Mouse (Mus musculus) adrenal gland, postnatal 25 days (tissue): ENCODE measurements around the gene Otub2. TPM values are rescaled to one million over a fixed set of nuclear protein-coding genes. Genes with fewer than 3 reads are reported as not detected.

Experiments used
- DNase-seq: peaks from one replicate; pipeline ENCODE4 v3.0.0; 2021; ENCODE audit warnings: mixed read lengths
- long read RNA-seq: library from polyadenylated mRNA; stranded (forward); transcript quantifications from one replicate; pipeline ENCODE4 v2.0.0, GENCODE M21; 2021
- total RNA-seq: library from RNA; stranded (reverse); gene quantifications from 2 replicates; pipeline ENCODE4 v1.2.3, GENCODE M21; 2021

The Otub2 gene
- 3.5 and 3.9 TPM in 2 replicates for total RNA-seq
- long read RNA-seq, partial matches to known transcripts = 0 of 4 reads
- long read RNA-seq, other reads (novel, unspliced or antisense) = 0 of 4 reads

DNA sequence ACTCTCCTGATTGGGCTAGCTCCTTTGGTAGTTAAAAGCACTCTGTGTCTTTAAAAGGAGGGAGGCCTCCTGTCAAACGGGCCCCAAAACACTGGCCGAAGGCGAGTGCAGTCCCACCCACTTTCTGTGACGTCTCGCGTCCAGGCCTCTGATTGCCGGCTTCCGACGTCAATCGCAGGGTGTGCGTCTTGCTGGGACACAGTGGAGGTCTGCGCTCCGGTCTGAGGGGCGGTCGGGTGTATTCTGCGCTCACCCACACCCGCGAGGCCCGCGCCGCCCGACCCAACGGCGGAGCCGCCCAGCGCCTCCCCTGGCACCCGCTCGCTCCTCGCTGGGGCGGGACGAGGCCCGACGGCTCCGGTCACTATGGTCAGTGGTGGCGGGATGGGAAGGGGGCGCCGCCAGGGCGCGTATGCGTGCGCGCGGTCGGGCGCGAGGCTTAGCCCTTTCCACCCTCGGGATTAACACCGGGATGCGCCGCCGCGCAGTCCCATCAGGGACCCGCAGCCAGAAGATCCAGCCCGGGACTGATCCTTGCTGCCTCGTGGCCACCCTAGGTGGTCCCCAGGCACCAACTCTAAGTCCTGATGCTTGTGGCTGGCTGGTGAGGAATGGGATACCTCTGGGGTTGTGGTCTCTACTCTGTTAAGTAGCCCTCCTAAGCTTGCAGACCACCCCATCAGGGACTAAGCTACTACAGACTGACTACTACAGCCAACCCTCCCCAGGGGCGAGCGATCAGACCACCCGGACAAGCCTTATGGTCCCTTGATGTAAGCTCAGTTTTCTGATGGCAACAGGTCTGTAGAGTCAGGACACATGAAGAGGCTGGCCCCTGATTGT is at the start of gene Otub2:
TSS of gene Otub2 (plus strand) at position 178 of the 843 bp plus-strand sequence.
- DNase-seq = peak; percentile 95

- DNase-seq = no peak
These were observed 47.3 kb upstream of the Otub2 start for GRCm38 (mm10) chr12:103341212-103341611.

- DNase-seq = no peak
These were observed 45.0 kb upstream of the Otub2 start for GRCm38 (mm10) chr12:103343456-103343855.

- DNase-seq = no peak
These were observed 43.5 kb upstream of the Otub2 start for GRCm38 (mm10) chr12:103344934-103345333.

DNA sequence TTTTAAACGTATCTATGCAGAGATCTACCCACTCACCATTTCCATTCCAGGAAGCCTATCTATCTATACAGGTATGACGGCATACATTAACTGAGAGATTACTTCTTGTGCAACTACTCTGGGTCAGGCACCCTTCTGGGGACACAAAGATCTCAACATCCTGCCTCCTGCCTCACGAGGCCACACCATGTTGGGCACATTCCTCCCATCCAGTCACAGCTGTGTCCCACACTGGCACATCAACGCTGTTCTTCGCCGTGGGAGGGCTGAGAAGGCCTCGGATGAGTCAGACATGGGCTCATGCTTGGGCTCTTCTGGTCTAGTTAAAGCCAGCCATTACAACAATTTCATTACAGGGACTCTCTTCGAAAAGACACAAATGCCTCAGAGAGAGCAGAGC is 41.5 kb upstream of the Otub2 start:
- peak; percentile 16 for DNase-seq

- DNase-seq = no peak
These were observed 41.1 kb upstream of the Otub2 start for GRCm38 (mm10) chr12:103347406-103347805.

DNA sequence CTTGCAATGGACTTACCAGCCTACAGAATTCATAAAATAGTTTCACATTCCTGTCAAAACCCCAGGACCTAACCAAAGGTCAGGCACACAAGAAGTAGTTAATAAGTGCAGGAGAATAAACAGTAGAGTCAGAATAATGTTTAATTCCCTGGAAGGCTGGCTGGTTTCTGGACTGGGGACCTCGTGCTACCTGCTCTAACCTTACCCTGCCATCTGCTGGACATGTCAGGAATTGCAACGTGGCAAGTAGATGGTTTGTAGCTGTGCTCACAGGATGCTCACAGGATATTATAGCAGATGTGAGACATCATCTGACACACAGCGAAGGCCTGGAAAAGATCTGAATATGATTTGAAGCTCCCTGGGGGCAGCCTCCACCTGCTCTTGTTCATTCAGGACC is 40.0 kb upstream of the Otub2 start:
- DNase-seq = peak; percentile 78

DNA sequence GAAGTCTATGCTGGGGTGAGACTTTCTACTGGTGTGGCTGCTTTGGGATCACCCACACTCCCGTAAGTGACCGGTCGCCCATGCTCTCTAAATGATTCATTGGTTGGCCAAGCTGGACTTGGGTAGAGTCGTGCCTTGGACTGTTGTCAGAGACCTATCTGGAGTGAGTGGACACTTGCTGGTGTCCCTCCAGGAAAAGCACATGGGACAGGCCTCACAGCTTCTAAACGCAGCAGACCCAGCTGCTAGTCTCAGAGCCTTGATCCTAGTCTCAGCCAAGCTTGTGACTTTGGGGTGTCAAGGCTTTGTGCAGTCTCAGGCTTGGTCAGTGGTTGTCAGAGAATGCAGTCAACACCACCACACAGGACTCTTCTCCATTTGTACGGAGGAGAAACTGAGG is 35.7 kb upstream of the Otub2 start:
- no peak for DNase-seq

DNA sequence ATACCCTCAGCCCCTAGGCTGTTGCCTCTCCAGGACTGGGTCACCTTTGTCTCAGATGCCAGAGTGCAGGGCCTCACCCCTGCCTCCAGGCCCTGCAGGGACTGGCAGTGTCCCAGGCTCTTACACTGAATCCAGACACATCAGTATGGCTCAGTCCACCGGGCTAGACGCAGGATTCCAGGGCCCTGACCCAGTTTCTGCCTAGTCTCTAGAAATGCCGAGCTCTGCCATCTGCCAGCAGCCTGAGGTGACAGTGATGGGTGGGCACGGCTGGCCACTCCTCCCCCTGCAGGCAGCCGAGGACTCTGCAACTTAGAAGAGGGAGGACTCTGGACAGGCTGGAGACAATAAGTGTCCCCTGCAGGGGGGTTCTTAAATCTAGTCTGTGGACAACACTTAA is 34.9 kb upstream of the Otub2 start:
- DNase-seq = peak; percentile 68

DNA sequence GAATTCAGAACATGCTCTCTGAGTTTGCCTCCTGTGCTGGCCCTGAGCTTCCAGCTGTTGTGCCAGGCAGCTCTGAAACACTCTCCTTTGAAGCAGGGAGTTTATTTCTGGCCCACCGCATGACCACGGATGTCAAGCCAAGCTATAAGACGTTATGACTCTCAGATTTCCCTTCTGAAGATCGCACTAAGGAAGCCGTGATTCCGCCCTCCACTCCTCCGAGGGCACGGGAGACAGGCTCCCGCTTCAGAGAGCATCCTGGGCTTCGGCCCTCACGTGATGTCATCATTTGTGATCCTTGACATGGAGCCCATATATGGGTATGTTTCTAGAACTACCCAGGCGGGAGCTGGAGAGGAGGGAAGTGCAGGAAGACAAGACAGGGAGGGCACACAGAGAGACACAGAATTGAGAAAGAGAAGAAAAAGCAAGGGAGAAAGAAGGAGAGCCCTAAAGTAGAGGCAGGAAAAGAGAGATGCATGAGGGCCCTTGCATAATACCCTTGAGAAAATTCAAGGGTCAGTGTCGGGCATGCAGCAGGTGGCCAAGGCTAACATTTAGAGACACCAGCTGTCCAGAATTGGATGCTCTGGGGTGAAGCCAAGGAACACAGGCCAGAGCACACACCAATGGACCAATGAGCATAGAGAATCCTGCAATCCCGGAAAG is 32.6 kb upstream of the Otub2 start, which contains the start of gene Asb2:
TSS of gene Asb2 (minus strand) at position 256 of the 669 bp plus-strand sequence.
- DNase-seq = no peak

GRCm38 (mm10) chr12:103356415-103356748 is 32.1 kb upstream of the Otub2 start:
- no peak for DNase-seq

DNA sequence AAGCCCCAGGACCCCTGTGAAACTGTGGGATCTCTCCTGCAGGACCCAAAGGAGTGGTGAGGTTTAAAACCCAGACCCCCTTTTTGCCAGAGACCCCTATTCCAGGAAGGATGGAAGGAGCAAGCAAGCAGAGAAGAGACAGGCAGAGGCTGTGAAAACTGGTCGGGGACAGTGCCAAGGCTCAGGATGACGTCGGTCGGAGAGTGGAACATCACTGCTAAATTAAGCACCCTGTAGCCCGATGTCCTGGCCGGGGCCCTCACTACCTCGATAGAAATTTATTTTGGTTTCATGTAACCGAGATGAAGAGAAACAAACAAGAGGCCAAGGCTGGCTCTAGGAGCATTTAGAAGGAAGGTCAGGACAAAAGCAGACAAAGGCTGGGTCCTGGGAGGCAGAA is 30.3 kb upstream of the Otub2 start:
- DNase-seq = no peak

- no peak for DNase-seq
These were observed 29.3 kb upstream of the Otub2 start for GRCm38 (mm10) chr12:103358951-103359801.

DNA sequence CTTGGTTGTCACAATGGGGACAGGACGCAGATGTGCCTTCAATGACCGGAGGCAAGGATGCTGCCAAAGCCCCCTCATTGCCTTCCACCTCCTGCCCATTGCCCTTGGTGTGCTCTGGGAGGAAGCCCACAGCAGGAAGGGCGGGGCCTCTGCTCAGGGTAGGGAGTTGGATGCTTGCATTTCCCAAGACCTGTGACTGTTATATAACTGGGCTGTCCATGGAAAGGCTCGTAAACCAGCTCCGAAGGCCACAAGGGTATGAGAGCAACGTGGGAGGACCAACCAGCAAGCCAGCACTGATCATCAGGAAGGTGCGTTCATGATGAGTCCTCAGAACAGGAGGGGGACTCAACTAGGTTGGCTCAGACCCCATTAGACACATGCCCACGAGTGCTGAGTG is 27.7 kb upstream of the Otub2 start:
- DNase-seq = no peak

- DNase-seq = no peak
These were observed 26.8 kb upstream of the Otub2 start for GRCm38 (mm10) chr12:103361539-103362307.

DNA sequence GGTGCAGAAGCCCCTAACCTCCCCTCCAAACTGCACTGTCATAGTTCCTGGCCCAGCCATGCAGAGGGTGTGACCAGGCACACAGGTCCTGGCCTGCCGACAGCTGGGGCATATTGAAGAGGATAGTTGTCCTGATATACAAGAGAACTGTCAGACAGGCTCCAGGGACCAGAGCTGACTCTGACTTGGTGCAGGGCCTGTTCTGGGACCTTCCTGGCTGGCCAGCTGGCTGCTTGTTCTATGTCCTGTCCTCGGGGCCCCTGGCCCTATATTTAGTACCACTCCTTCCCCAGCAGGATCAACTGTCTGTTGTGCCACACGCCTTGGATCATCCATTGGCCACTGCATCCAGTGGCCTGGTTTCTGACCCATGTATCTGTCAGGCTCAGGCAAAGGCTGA is 26.1 kb upstream of the Otub2 start:
- DNase-seq = no peak

DNA sequence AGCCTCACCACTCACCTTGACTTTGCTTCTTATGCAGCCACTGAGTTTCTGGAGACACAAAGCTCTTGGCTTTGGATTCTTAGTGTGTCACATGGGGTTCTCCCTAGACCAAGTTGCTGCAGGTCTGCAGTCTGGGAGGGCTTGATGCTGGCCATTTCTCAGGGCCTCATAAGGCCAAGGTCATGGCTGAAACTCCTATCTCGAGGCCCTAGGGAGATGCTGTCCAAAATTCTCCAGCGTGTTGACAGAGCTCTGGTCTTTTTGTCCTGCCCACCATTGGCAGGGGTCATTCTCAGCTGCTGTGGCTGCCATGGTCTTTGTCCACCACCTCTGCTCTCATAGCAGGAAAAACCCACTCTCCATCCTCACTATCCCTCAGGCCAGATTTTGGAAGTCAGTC is 21.3 kb upstream of the Otub2 start:
- DNase-seq = no peak

GRCm38 (mm10) chr12:103367620-103368325 is 20.7 kb upstream of the Otub2 start:
- peak; percentile 70 for DNase-seq

DNA sequence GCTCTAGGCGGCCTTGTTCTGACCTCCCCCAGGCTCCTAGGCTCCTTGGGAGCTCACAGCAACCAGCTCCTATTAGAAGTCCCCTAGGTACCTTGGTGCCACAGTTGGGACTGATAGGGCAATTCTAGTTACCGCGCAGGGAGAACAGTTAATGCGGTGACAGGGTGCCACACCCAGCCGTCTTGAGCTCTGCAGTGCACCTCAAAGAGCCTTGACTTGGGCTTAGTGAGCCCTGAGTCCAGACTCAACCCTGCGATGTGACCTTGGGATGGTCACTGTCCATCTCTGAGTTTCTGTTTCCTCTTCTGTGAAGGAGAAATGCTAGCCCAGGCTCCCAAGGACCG is 20.2 kb upstream of the Otub2 start:
- DNase-seq = no peak

GRCm38 (mm10) chr12:103368777-103369176 is 19.7 kb upstream of the Otub2 start:
- no peak for DNase-seq

DNA sequence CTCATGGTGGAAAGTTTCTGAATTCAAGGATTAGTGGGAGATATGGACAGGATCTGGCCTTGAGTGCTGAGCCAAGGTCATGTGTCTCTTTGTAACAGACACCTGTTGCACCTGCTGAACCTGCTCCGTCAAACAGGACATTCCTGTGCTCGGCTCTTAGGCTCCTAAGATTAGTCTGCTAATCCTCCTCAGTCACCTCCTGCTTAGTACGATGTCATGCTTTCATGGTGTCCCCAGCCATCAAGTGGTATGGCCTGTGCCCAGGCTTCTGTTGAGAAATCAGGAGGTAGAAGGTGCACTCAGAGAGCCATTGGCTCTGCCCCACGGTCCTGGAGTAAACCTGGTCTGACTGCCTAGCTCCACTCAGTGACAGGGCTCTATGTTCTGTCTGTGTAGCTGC is 17.6 kb upstream of the Otub2 start:
- DNase-seq = no peak
